Mouse (Mus musculus): Measurements from ENCODE around the gene Stoml1. TPM values are rescaled to one million over a fixed set of nuclear protein-coding genes. Genes with fewer than 3 reads are reported as not detected.
A peak's percentile ranks its signal among the peaks of the same experiment; 100 is the strongest.
"Not testable (repeated sequence)": the region's sequence is repeated elsewhere in the genome, so short reads cannot be mapped to it uniquely, and the experiment has no call there.

The Stoml1 gene
- polyA plus RNA-seq, 1 experiment from 2014 or later: 97.2 TPM

GRCm38 (mm10) chr9:58246083-58246591 lies 6.8 kb upstream of the Stoml1 start:
- H3K9ac ChIP-seq (replicated peaks): no peak overlapping the region
- 82% methylated on average over 4 of the region's 4 CpGs for WGBS
- no peaks in the 10 kb centered on the region for H3K27me3 ChIP-seq
- H3K36me3 ChIP-seq: no peaks in the 10 kb centered on the region
- no peak overlapping the region for H3K27ac ChIP-seq
- no peak overlapping the region for H3K4me2 ChIP-seq (replicated peaks)
- no peak for ATAC-seq
- H3K4me1 ChIP-seq (replicated peaks): peaks cover 43% of the 10 kb centered on the region
- H3K9me3 ChIP-seq: no peaks in the 10 kb centered on the region
- no peak overlapping the region for H3K4me3 ChIP-seq (replicated peaks)

DNA sequence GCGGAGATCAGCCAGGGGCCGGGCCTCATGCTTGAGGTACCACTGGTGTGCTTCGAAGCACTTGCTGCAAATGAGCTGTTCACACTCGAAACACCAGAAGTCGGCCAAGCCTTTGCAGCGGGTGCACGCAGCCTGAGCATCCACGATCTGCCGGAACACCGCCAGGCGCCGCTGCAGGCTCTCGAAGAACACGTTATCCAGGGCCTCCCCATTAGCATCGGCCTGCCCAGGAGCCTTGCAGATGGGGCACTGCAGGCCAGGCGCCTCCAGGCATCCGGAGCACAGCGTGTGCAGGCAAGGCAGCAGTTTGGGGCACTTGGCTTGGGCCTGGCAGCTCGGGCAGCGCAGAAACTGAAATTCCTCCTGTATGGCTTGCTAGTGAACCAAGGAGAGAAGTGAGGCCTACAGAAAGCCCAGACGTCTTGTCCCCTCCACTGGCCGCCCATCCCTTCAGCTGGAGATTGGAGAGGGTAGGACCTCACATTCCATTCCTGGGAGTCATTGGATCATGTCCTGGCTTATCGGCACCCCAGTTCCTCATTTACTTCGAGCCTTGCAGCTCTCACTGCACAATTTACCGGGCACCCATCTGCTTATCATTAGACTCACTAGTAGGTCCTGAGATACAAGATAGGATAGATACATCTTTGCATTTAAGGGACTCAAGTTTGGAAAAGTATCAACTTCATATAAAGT lies 5.8 kb upstream of the Stoml1 start:
- Histone ChIP-seq H3K27ac (no peak overlapping the region), H3K4me2 (replicated peaks) (peak overlapping the region; percentile 41), H3K36me3 (no peaks in the 10 kb centered on the region), H3K4me1 (replicated peaks) (peaks cover 33% of the 10 kb centered on the region), H3K27me3 (no peaks in the 10 kb centered on the region), H3K4me3 (replicated peaks) (0 out of 2 replicates have a peak overlapping the region, but pooled peaks have one; percentile 8), H3K9me3 (no peaks in the 10 kb centered on the region), H3K9ac (replicated peaks) (peak overlapping the region; percentile 58)
- WGBS: 14% methylated on average over 25 of the region's 25 CpGs
- ATAC-seq: peak; percentile 85

DNA sequence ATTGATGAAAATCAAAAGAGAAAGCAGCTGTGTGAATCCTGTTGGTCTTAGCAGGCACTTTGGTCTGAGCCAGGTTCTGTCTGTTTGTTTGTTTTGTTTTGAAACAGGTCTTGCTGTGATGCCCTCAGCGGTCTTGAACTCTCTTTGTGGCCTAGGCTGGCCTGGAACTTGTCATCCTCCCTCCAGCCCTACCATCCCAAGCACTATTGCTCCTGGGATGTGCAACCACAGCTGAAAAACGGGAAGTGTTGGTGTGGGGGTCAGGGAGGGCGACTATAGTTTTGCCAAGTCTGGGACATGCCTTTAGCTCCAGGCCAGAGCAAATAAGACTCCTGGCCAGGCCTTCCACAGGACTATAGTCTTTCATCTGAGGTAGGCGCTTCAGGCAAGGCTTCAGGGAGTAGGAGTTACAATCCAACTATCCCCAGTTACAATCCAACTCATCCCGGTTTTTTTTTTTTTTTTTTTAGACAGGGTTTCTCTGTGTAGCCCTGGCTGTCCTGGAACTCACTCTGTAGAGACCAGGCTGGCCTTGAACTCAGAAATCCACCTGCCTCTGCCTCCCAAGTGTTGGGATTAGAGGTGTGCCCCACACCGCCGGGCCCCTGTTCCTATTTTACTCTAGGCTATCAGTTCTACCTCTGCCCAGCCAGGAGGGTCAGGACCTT lies 4.1 kb upstream of the Stoml1 start:
- WGBS: 52% methylated on average over 7 of the region's 7 CpGs
- H3K4me3 ChIP-seq (replicated peaks): peak overlapping the region; percentile 43
- peaks cover 33% of the 10 kb centered on the region for H3K4me1 ChIP-seq (replicated peaks)
- no peaks in the 10 kb centered on the region for H3K9me3 ChIP-seq
- H3K36me3 ChIP-seq: no peaks in the 10 kb centered on the region
- H3K9ac ChIP-seq (replicated peaks): peak overlapping the region; percentile 66
- no peak for ATAC-seq
- no peaks in the 10 kb centered on the region for H3K27me3 ChIP-seq
- H3K4me2 ChIP-seq (replicated peaks): peak overlapping the region; percentile 61
- no peak overlapping the region for H3K27ac ChIP-seq

DNA sequence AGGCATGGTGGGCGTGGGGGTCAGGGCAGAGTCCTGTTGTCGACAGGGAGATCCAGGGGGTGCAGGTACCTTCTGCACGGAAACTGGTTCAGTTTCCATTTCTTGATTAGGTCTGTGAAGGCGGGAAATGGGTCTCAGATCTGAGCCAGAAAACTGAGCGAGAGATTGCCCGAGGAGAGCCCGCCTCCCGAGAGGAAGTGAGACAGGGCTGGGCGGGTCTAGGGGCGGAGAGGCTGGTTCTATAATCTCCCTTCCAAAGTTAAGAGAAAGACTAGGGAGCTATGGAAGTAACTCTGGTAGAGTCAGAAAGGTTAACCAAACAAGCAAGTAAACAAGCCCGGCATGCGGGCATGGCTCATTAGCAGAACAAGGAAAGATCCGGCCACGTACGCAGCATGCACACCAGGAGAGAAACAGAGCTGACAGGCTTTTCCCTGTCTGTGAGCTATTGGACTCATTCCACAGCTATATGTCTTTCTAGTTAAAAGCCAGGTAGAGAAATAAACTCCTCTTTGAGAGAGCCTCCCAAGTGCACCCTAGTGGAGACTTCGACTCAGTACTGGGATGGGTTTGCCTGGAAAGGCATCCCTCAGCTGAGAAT lies 3.3 kb upstream of the Stoml1 start, which contains the start of gene Pml:
Gene Pml (minus strand): TSS at position 195 of the 601 bp plus-strand sequence.
- WGBS: under 1% methylated on average over 16 of the region's 16 CpGs
- peaks cover 41% of the 10 kb centered on the region for H3K4me1 ChIP-seq (replicated peaks)
- H3K9ac ChIP-seq (replicated peaks): peak within 1 kb of the TSS; percentile 66
- H3K27ac ChIP-seq: 0 out of 2 replicates have a peak within 1 kb of the TSS, but pooled peaks have one; percentile 27
- H3K4me3 ChIP-seq (replicated peaks): peak within 1 kb of the TSS; percentile 43
- H3K27me3 ChIP-seq: no peaks in the 10 kb centered on the region
- H3K36me3 ChIP-seq: no peaks in the 10 kb centered on the region
- H3K4me2 ChIP-seq (replicated peaks): peak within 1 kb of the TSS; percentile 61
- no peaks in the 10 kb centered on the region for H3K9me3 ChIP-seq
- no peak for ATAC-seq

GRCm38 (mm10) chr9:58250322-58250721 lies 2.6 kb upstream of the Stoml1 start:
- H3K27me3 ChIP-seq: no peaks in the 10 kb centered on the region
- ATAC-seq: no peak
- no peaks in the 10 kb centered on the region for H3K9me3 ChIP-seq
- WGBS: 80% methylated on average over 8 of the region's 8 CpGs
- no peak overlapping the region for H3K9ac ChIP-seq (replicated peaks)
- H3K4me2 ChIP-seq (replicated peaks): no peak overlapping the region; the same call in 1 of the 2 replicates
- no peak overlapping the region for H3K4me3 ChIP-seq (replicated peaks)
- H3K4me1 ChIP-seq (replicated peaks): peaks cover 45% of the 10 kb centered on the region
- no peak overlapping the region for H3K27ac ChIP-seq
- H3K36me3 ChIP-seq: 0 out of 2 replicates have a peak, but pooled peaks cover under 1% of the 10 kb centered on the region

GRCm38 (mm10) chr9:58250730-58251129 lies 2.2 kb upstream of the Stoml1 start:
- H3K27ac ChIP-seq; H3K9ac ChIP-seq (replicated peaks); H3K27me3 ChIP-seq; H3K36me3 ChIP-seq; H3K4me2 ChIP-seq (replicated peaks); H3K9me3 ChIP-seq; H3K4me3 ChIP-seq (replicated peaks); ATAC-seq: not testable (repeated sequence)
- peaks cover 45% of the 10 kb centered on the region for H3K4me1 ChIP-seq (replicated peaks)
- 78% methylated on average over 1 of the region's 1 CpGs for WGBS

GRCm38 (mm10) chr9:58253805-58254122 lies 800 bp downstream of the Stoml1 start:
- not testable (repeated sequence) for H3K27me3 ChIP-seq, ATAC-seq, H3K9me3 ChIP-seq
- Histone ChIP-seq H3K9ac (replicated peaks) (peak overlapping the region; percentile 92), H3K36me3 (peaks cover 34% of the 10 kb centered on the region), H3K4me1 (replicated peaks) (peaks cover 31% of the 10 kb centered on the region), H3K4me3 (replicated peaks) (peak overlapping the region; percentile 89), H3K27ac (peak overlapping the region; percentile 76), H3K4me2 (replicated peaks) (peak overlapping the region; percentile 87)
- 63% methylated on average over 5 of the region's 5 CpGs for WGBS

DNA sequence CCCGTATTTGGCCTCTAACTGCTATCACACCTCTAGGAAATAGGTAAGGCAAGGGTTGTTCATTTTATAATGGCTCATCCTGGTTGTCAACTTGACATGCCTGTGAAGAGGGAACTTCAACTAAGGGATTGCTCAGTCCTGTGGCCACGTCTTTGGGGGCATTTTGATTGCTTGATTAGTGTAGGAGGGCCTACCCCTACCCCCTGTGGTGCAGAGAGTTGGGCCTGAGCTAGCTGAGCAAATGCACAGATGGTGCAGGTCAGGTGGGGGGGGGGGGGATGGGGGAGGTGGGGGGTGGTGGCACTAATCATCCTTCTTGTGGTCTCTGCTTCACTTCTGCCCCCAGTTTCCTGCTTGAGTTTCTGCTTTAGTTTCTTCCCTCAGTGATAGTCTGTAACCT lies 2.1 kb downstream of the Stoml1 start:
- 59% methylated on average over 2 of the region's 2 CpGs for WGBS
- Histone ChIP-seq H3K4me1 (replicated peaks) (peaks cover 17% of the 10 kb centered on the region), H3K4me2 (replicated peaks) (no peak overlapping the region), H3K9ac (replicated peaks) (no peak overlapping the region), H3K27ac (no peak overlapping the region), H3K36me3 (peaks cover 46% of the 10 kb centered on the region), H3K27me3 (no peaks in the 10 kb centered on the region), H3K9me3 (no peaks in the 10 kb centered on the region), H3K4me3 (replicated peaks) (no peak overlapping the region)
- no peak for ATAC-seq

GRCm38 (mm10) chr9:58255704-58256685 lies 3.0 kb downstream of the Stoml1 start:
- H3K27me3 ChIP-seq: no peaks in the 10 kb centered on the region
- H3K9ac ChIP-seq (replicated peaks): no peak overlapping the region
- H3K4me2 ChIP-seq (replicated peaks): no peak overlapping the region
- no peak for ATAC-seq
- no peak overlapping the region for H3K4me3 ChIP-seq (replicated peaks)
- peaks cover 16% of the 10 kb centered on the region for H3K4me1 ChIP-seq (replicated peaks)
- WGBS: 93% methylated on average over 10 of the region's 10 CpGs
- H3K27ac ChIP-seq: no peak overlapping the region
- H3K36me3 ChIP-seq: peaks cover 53% of the 10 kb centered on the region
- H3K9me3 ChIP-seq: no peaks in the 10 kb centered on the region

GRCm38 (mm10) chr9:58262507-58262906 lies 9.5 kb downstream of the Stoml1 start:
- no peak overlapping the region for H3K4me2 ChIP-seq (replicated peaks)
- no peaks in the 10 kb centered on the region; the same call in 1 of the 2 replicates for H3K4me1 ChIP-seq (replicated peaks)
- H3K36me3 ChIP-seq: peaks cover 53% of the 10 kb centered on the region
- H3K9me3 ChIP-seq: no peaks in the 10 kb centered on the region
- WGBS: 92% methylated on average over 5 of the region's 5 CpGs
- no peak for ATAC-seq
- H3K9ac ChIP-seq (replicated peaks): no peak overlapping the region
- H3K27me3 ChIP-seq: no peaks in the 10 kb centered on the region
- H3K4me3 ChIP-seq (replicated peaks): no peak overlapping the region
- no peak overlapping the region for H3K27ac ChIP-seq

- H3K4me3 ChIP-seq (replicated peaks): no peak overlapping the region
- H3K9me3 ChIP-seq: no peaks in the 10 kb centered on the region
- no peak for ATAC-seq
- H3K27me3 ChIP-seq: no peaks in the 10 kb centered on the region
- no peak overlapping the region for H3K4me2 ChIP-seq (replicated peaks)
- no peaks in the 10 kb centered on the region; the same call in 1 of the 2 replicates for H3K4me1 ChIP-seq (replicated peaks)
- no peak overlapping the region for H3K9ac ChIP-seq (replicated peaks)
- WGBS: 82% methylated on average over 3 of the region's 3 CpGs
- peaks cover 26% of the 10 kb centered on the region for H3K36me3 ChIP-seq
- H3K27ac ChIP-seq: no peak overlapping the region
These were observed 12.4 kb downstream of the Stoml1 start for GRCm38 (mm10) chr9:58265368-58265767.
